26 mouse cellular contexts compared by ENCODE assay signal in the genomic region with DNA sequence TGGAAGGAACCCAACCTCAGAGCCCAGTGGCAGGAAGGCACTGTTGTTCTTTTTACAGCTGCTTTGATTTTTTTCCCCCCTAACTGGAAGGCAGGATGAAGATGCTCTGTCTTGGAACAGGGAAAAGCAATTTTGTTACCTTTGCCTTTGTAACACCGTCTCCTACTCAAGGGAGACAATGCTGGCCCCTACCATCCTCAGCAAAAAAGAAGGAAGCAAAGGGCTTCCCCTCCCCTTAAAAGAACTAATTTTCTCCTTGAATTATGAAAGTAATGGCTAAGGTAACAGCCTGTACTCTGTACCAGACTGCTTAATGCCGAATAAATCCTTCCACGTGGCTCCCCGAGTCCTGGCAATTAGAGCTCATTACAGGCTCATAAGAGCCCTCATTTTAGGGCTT. TPM values are rescaled to one million over a fixed set of nuclear protein-coding genes. Genes with fewer than 3 reads are reported as not detected.
DNase-seq lines count a peak whose midpoint lies in the region; ATAC-seq and TF ChIP-seq lines count a peak whose summit lies in the region.
"Had no signal": no experiment of that assay in that cellular context is flagged by ENCODE, and none has a peak within 500 bp of the region (broad histone marks: within the 10 kb centered on the region; RNA-seq: fewer than 3 reads in every experiment).

No protein-coding gene starts in this region.

- no peak overlapping the region for H3K4me2 ChIP-seq in forebrain, embryonic 14.5 days (ENCODE audit: low read length)
- peak overlapping the region; percentile 32; the same call in 1 of the 2 replicates for H3K4me2 ChIP-seq in forebrain, embryonic 13.5 days
- H3K4me2 ChIP-seq in forebrain, embryonic 16.5 days (ENCODE audit: low read length): no peak overlapping the region
- no peak overlapping the region for H3K4me2 ChIP-seq in midbrain, embryonic 11.5 days
- H3K4me2 ChIP-seq: embryonic facial prominence, embryonic 13.5 days; embryonic facial prominence, embryonic 15.5 days; forebrain, embryonic 15.5 days had no signal

- peaks cover 84% of the 10 kb centered on the region for H3K4me1 ChIP-seq in forebrain, embryonic 10.5 days
- H3K4me1 ChIP-seq in forebrain, embryonic 14.5 days (ENCODE audit: control insufficient read depth, insufficient read depth, low read length): peaks cover 11% of the 10 kb centered on the region
- H3K4me1 ChIP-seq in forebrain, embryonic 13.5 days: peaks cover 73% of the 10 kb centered on the region
- H3K4me1 ChIP-seq in forebrain, embryonic 16.5 days (replicated peaks; ENCODE audit: control insufficient read depth, insufficient read depth, low read length): peaks cover 34% of the 10 kb centered on the region
- peaks cover 18% of the 10 kb centered on the region for H3K4me1 ChIP-seq in midbrain, embryonic 11.5 days (ENCODE audit: control insufficient read depth, insufficient read depth, low read length)
- peaks cover 60% of the 10 kb centered on the region for H3K4me1 ChIP-seq in midbrain, embryonic 10.5 days

- no peak overlapping the region for H3K9ac ChIP-seq in forebrain, embryonic 14.5 days (ENCODE audit: low read length)
- H3K9ac ChIP-seq in forebrain, embryonic 13.5 days: no peak overlapping the region
- H3K9ac ChIP-seq in forebrain, embryonic 16.5 days (replicated peaks; ENCODE audit: low read depth, low read length): no peak overlapping the region
- no peak overlapping the region for H3K9ac ChIP-seq in midbrain, embryonic 11.5 days (ENCODE audit: low read length)
- H3K9ac ChIP-seq: embryonic facial prominence, embryonic 13.5 days; embryonic facial prominence, embryonic 15.5 days; forebrain, embryonic 15.5 days had no signal

- no peak for TF ChIP-seq CTCF in brain, embryonic 14.5 days (IDR thresholded peaks at IDR 0.05; ENCODE audit: borderline replicate concordance, extremely low read depth, insufficient read depth, insufficient read length)

- H3K4me3 ChIP-seq in forebrain, embryonic 10.5 days: peak overlapping the region; percentile 36; the same call in 1 of the 2 replicates
- H3K4me3 ChIP-seq in forebrain, embryonic 14.5 days (ENCODE audit: low read depth, low read length): no peak overlapping the region
- H3K4me3 ChIP-seq in forebrain, embryonic 13.5 days: no peak overlapping the region
- no peak overlapping the region for H3K4me3 ChIP-seq in forebrain, embryonic 16.5 days (replicated peaks; ENCODE audit: low read length)
- H3K4me3 ChIP-seq in midbrain, embryonic 11.5 days (ENCODE audit: low read depth, low read length): no peak overlapping the region
- H3K4me3 ChIP-seq in midbrain, embryonic 10.5 days: no peak overlapping the region
- H3K4me3 ChIP-seq: embryonic facial prominence, embryonic 13.5 days; embryonic facial prominence, embryonic 15.5 days; erythroblast, embryonic 14.5 days; forebrain, embryonic 15.5 days had no signal

- H3K27ac ChIP-seq in forebrain, embryonic 10.5 days: 0 out of 2 replicates have a peak overlapping the region, but pooled peaks have one; percentile 25
- H3K27ac ChIP-seq in forebrain, embryonic 14.5 days (ENCODE audit: low read depth, low read length): no peak overlapping the region
- no peak overlapping the region for H3K27ac ChIP-seq in forebrain, embryonic 13.5 days
- H3K27ac ChIP-seq in forebrain, embryonic 16.5 days (ENCODE audit: low read length): no peak overlapping the region
- no peak overlapping the region for H3K27ac ChIP-seq in midbrain, embryonic 11.5 days (ENCODE audit: low read depth, low read length)
- no peak overlapping the region for H3K27ac ChIP-seq in midbrain, embryonic 10.5 days (replicated peaks)
- H3K27ac ChIP-seq: embryonic facial prominence, embryonic 13.5 days; embryonic facial prominence, embryonic 15.5 days; forebrain, embryonic 15.5 days had no signal

- H3K27me3 ChIP-seq in forebrain, embryonic 10.5 days (ENCODE audit: poor library complexity, severe bottlenecking): peaks cover 100% of the 10 kb centered on the region
- peaks cover 88% of the 10 kb centered on the region for H3K27me3 ChIP-seq in forebrain, embryonic 14.5 days (replicated peaks; ENCODE audit: control insufficient read depth, insufficient read depth, low read length)
- H3K27me3 ChIP-seq in forebrain, embryonic 13.5 days: peaks cover 96% of the 10 kb centered on the region
- H3K27me3 ChIP-seq in forebrain, embryonic 16.5 days (replicated peaks; ENCODE audit: control insufficient read depth, insufficient read depth, low read length): peaks cover 64% of the 10 kb centered on the region
- peaks cover 98% of the 10 kb centered on the region for H3K27me3 ChIP-seq in midbrain, embryonic 11.5 days (ENCODE audit: control insufficient read depth, insufficient read depth, low read length)
- H3K27me3 ChIP-seq in midbrain, embryonic 10.5 days (ENCODE audit: low read depth, poor library complexity, severe bottlenecking): peaks cover 100% of the 10 kb centered on the region
- H3K27me3 ChIP-seq: CH12.LX had no signal

- no peaks in the 10 kb centered on the region for H3K36me3 ChIP-seq in forebrain, embryonic 10.5 days (replicated peaks)
- no peaks in the 10 kb centered on the region for H3K36me3 ChIP-seq in forebrain, embryonic 14.5 days (ENCODE audit: control insufficient read depth, insufficient read depth, low read length)
- no peaks in the 10 kb centered on the region for H3K36me3 ChIP-seq in forebrain, embryonic 13.5 days (ENCODE audit: poor library complexity, severe bottlenecking)
- H3K36me3 ChIP-seq in forebrain, embryonic 16.5 days (ENCODE audit: control insufficient read depth, insufficient read depth): no peaks in the 10 kb centered on the region
- no peaks in the 10 kb centered on the region for H3K36me3 ChIP-seq in midbrain, embryonic 11.5 days (ENCODE audit: control insufficient read depth, insufficient read depth, low read length)
- H3K36me3 ChIP-seq in midbrain, embryonic 10.5 days: no peaks in the 10 kb centered on the region
- H3K36me3 ChIP-seq: embryonic facial prominence, embryonic 13.5 days; embryonic facial prominence, embryonic 15.5 days; forebrain, embryonic 15.5 days; G1E had no signal

- no peak for TF ChIP-seq POLR2A in brain, embryonic 14.5 days (IDR thresholded peaks at IDR 0.05; ENCODE audit: borderline replicate concordance, extremely low read depth, insufficient read depth, insufficient read length, poor library complexity, severe bottlenecking)

- no peak for ATAC-seq in forebrain, embryonic 14.5 days
- no peak for ATAC-seq in forebrain, embryonic 13.5 days
- no peak for ATAC-seq in forebrain, embryonic 16.5 days
- no peak for ATAC-seq in midbrain, embryonic 11.5 days (ENCODE audit: low FRiP score)
- ATAC-seq: activated CD4-positive, CD25-positive, alpha-beta regulatory T cell, adult 4 months; CD4-positive, CD25-positive, alpha-beta regulatory T cell, adult 4 months; forebrain, embryonic 15.5 days; Patski had no signal

- 1% methylated on average over 4 of the region's 4 CpGs for WGBS in forebrain, embryonic 10.5 days
- WGBS in forebrain, embryonic 14.5 days: 2% methylated on average over 4 of the region's 4 CpGs
- WGBS in forebrain, embryonic 13.5 days: 1% methylated on average over 4 of the region's 4 CpGs
- 4% methylated on average over 4 of the region's 4 CpGs for WGBS in forebrain, embryonic 16.5 days
- WGBS in midbrain, embryonic 11.5 days: 4% methylated on average over 4 of the region's 4 CpGs
- WGBS in midbrain, embryonic 10.5 days: under 1% methylated on average over 4 of the region's 4 CpGs

- no peaks in the 10 kb centered on the region for H3K9me3 ChIP-seq in forebrain, embryonic 10.5 days
- no peaks in the 10 kb centered on the region for H3K9me3 ChIP-seq in forebrain, embryonic 14.5 days (replicated peaks; ENCODE audit: control insufficient read depth, low read length)
- no peaks in the 10 kb centered on the region for H3K9me3 ChIP-seq in forebrain, embryonic 13.5 days (replicated peaks)
- no peaks in the 10 kb centered on the region for H3K9me3 ChIP-seq in forebrain, embryonic 16.5 days (ENCODE audit: control insufficient read depth, low read length)
- no peaks in the 10 kb centered on the region for H3K9me3 ChIP-seq in midbrain, embryonic 11.5 days (ENCODE audit: control insufficient read depth, low read length)
- H3K9me3 ChIP-seq in midbrain, embryonic 10.5 days (replicated peaks): no peaks in the 10 kb centered on the region
- H3K9me3 ChIP-seq: embryonic facial prominence, embryonic 13.5 days; embryonic facial prominence, embryonic 15.5 days; forebrain, embryonic 15.5 days; G1E had no signal

- DNase-seq in forebrain, embryonic 10.5 days (ENCODE audit: extremely low spot score, low spot score): no peak
- DNase-seq in forebrain, embryonic 14.5 days (ENCODE audit: low spot score): no peak
- DNase-seq in midbrain, embryonic 11.5 days (ENCODE audit: low spot score, missing footprints): peak; percentile 93
- DNase-seq in midbrain, embryonic 10.5 days (ENCODE audit: low spot score): no peak
- DNase-seq in brain, embryonic 14.5 days (ENCODE audit: low read depth): peak; percentile 35
- DNase-seq: adrenal gland, adult 8-10 months; adrenal gland, postnatal 14 days; adrenal gland, postnatal 36 days; B cell, adult 2 months; cerebellum, adult 11 months; cerebellum, adult 18-20 months; cerebellum, adult 8-10 months; cerebellum, adult 9-11 months; cerebellum, postnatal 14 days; cerebellum, postnatal 36 days had no signal

RNA-seq across cellular contexts. Expression of gene Gsx2, which starts 2.9 kb away (rescaled TPM):
- polyA plus RNA-seq in forebrain, embryonic 10.5 days (2016; fragmentation: Nextera tagmentation; extraction: Ambion mirVana): 8.8 and 10.5 TPM in 2 replicates
- polyA plus RNA-seq in forebrain, embryonic 14.5 days (2014; fragmentation: Nextera tagmentation; extraction: Ambion mirVana): 5.6 and 7.4 TPM in 2 replicates
- polyA plus RNA-seq in forebrain, embryonic 13.5 days (2015; fragmentation: Nextera tagmentation; extraction: Ambion mirVana): 11.7 and 14.0 TPM in 2 replicates
- polyA plus RNA-seq in forebrain, embryonic 16.5 days (2015; fragmentation: Nextera tagmentation; extraction: Ambion mirVana): 3.3 and 6.0 TPM in 2 replicates
- polyA plus RNA-seq in midbrain, embryonic 11.5 days (2014; fragmentation: Nextera tagmentation; extraction: Ambion mirVana): 1.1 and 1.8 TPM in 2 replicates
- 2.5 and 3.4 TPM in 2 replicates for polyA plus RNA-seq in midbrain, embryonic 10.5 days (2016; fragmentation: Nextera tagmentation; extraction: Ambion mirVana)
- polyA plus RNA-seq in brain, embryonic 14.5 days (2012; rRNA removed): 3.7 and 6.1 TPM in 2 replicates
- polyA plus RNA-seq: activated CD4-positive, CD25-positive, alpha-beta regulatory T cell, adult 4 months; CD4-positive, CD25-positive, alpha-beta regulatory T cell, adult 4 months; embryonic facial prominence, embryonic 13.5 days; embryonic facial prominence, embryonic 15.5 days; erythroblast, embryonic 14.5 days; G1E; Patski had no signal

RNA-seq across cellular contexts. Expression of gene Chic2, which starts 28.0 kb away (rescaled TPM):
- polyA plus RNA-seq in forebrain, embryonic 10.5 days (2016; fragmentation: Nextera tagmentation; extraction: Ambion mirVana): 34.4 and 37.8 TPM in 2 replicates
- 40.6 and 48.0 TPM in 2 replicates for polyA plus RNA-seq in forebrain, embryonic 14.5 days (2014; fragmentation: Nextera tagmentation; extraction: Ambion mirVana)
- 30.9 and 37.7 TPM in 2 replicates for polyA plus RNA-seq in forebrain, embryonic 13.5 days (2015; fragmentation: Nextera tagmentation; extraction: Ambion mirVana)
- polyA plus RNA-seq in forebrain, embryonic 16.5 days (2015; fragmentation: Nextera tagmentation; extraction: Ambion mirVana): 26.9 and 31.6 TPM in 2 replicates
- 36.3 and 37.2 TPM in 2 replicates for polyA plus RNA-seq in midbrain, embryonic 11.5 days (2014; fragmentation: Nextera tagmentation; extraction: Ambion mirVana)
- 26.8 and 28.5 TPM in 2 replicates for polyA plus RNA-seq in midbrain, embryonic 10.5 days (2016; fragmentation: Nextera tagmentation; extraction: Ambion mirVana)
- polyA plus RNA-seq in brain, embryonic 14.5 days (2012; rRNA removed): 27.9 and 31.6 TPM in 2 replicates

Comparison
In these comparisons a context has a peak if more than half of its experiments do, and no peak if none do; other contexts are left out.
1. DNase-seq: peak in midbrain, embryonic 11.5 days (single experiment) and brain, embryonic 14.5 days (single experiment); none in forebrain, embryonic 10.5 days (single experiment), forebrain, embryonic 14.5 days (single experiment) and midbrain, embryonic 10.5 days (single experiment).